Mouse (Mus musculus) monocyte, adult 5-6 weeks (primary cell): Measurements from ENCODE around the gene Sytl2. TPM values are rescaled to one million over a fixed set of nuclear protein-coding genes. Genes with fewer than 3 reads are reported as not detected.

Source experiments
- ATAC-seq: fragments of 153-309, 156-312 bp; replicated peaks from 2 replicates; pipeline ENCODE4 v1.8.0; 2017; ENCODE audit warnings: mild to moderate bottlenecking; ENCODE audit not compliant: low TSS enrichment, insufficient number of reproducible peaks, severe bottlenecking, poor library complexity, low FRiP score
- total RNA-seq: library from RNA; stranded (forward); fragments of 200-1000, 200-491, 200-594 nt; gene quantifications from 3 replicates; pipeline ENCODE4 v1.2.3, GENCODE M21; 2017

The Sytl2 gene
- total RNA-seq, 1 experiment from 2014 or later: 36.5 TPM

- no peak for ATAC-seq
These were observed 47.0 kb downstream of the Sytl2 start for GRCm38 (mm10) chr7:90349014-90349413.

GRCm38 (mm10) chr7:90352183-90352582 is 50.1 kb downstream of the Sytl2 start:
- ATAC-seq: no peak

GRCm38 (mm10) chr7:90353488-90354228 is 51.6 kb downstream of the Sytl2 start:
- peak; percentile 76 for ATAC-seq

- no peak for ATAC-seq
These were observed 52.2 kb downstream of the Sytl2 start for GRCm38 (mm10) chr7:90354229-90354604.

GRCm38 (mm10) chr7:90355454-90355853 is 53.4 kb downstream of the Sytl2 start:
- no peak; the same call in 1 of the 2 replicates for ATAC-seq

- no peak for ATAC-seq
These were observed 53.9 kb downstream of the Sytl2 start for GRCm38 (mm10) chr7:90355995-90356394.

GRCm38 (mm10) chr7:90362788-90363187 is 60.7 kb downstream of the Sytl2 start:
- no peak for ATAC-seq

GRCm38 (mm10) chr7:90370071-90370851 is 68.2 kb downstream of the Sytl2 start:
- ATAC-seq: no peak

GRCm38 (mm10) chr7:90372804-90373203 is 70.8 kb downstream of the Sytl2 start:
- no peak for ATAC-seq

GRCm38 (mm10) chr7:90384411-90384810 is 82.4 kb downstream of the Sytl2 start:
- no peak for ATAC-seq

GRCm38 (mm10) chr7:90386885-90387459 is 84.9 kb downstream of the Sytl2 start:
- no peak for ATAC-seq

GRCm38 (mm10) chr7:90389765-90390164 is 87.7 kb downstream of the Sytl2 start:
- ATAC-seq: no peak

GRCm38 (mm10) chr7:90395073-90395472 is 93.0 kb downstream of the Sytl2 start:
- no peak for ATAC-seq

- ATAC-seq: no peak
These were observed 93.9 kb downstream of the Sytl2 start for GRCm38 (mm10) chr7:90395928-90396327.

GRCm38 (mm10) chr7:90409934-90410333 is 107.9 kb downstream of the Sytl2 start:
- ATAC-seq: peak; percentile 66; the same call in 1 of the 2 replicates

- peak; percentile 90 for ATAC-seq
These were observed 124.3 kb downstream of the Sytl2 start, which contains the start of gene Ccdc89 for GRCm38 (mm10) chr7:90426020-90427001. TSS of gene Ccdc89 (plus strand) at chr7:90426577.

- ATAC-seq: no peak
These were observed 125.0 kb downstream of the Sytl2 start for GRCm38 (mm10) chr7:90427006-90427405.

GRCm38 (mm10) chr7:90432221-90432620 is 130.2 kb downstream of the Sytl2 start:
- no peak for ATAC-seq
